Mouse (Mus musculus): ENCODE measurements around the gene Ccl5. TPM values are rescaled to one million over a fixed set of nuclear protein-coding genes. Genes with fewer than 3 reads are reported as not detected.
A peak's percentile ranks its signal among the peaks of the same experiment; 100 is the strongest.

The Ccl5 gene
- polyA plus RNA-seq, 1 experiment from 2014 or later: 0.64 TPM

GRCm38 (mm10) chr11:83540931-83541330, 10.6 kb upstream of the Ccl5 start:
- TF ChIP-seq CTCF (IDR thresholded peaks at IDR 0.05; ENCODE audit: low read depth): no peak
- Histone ChIP-seq H3K4me1 (ENCODE audit: insufficient read depth) (no peaks in the 10 kb centered on the region; the same call in 1 of the 2 replicates), H3K27ac (ENCODE audit: low read depth) (no peak overlapping the region), H3K4me3 (ENCODE audit: low read depth, low read length) (no peak overlapping the region), H3K4me2 (no peak overlapping the region), H3K9me3 (ENCODE audit: low read depth, low read length) (no peaks in the 10 kb centered on the region), H3K36me3 (ENCODE audit: insufficient read depth) (no peaks in the 10 kb centered on the region), H3K9ac (no peak overlapping the region), H3K27me3 (ENCODE audit: insufficient read depth, low read length) (no peaks in the 10 kb centered on the region)
- 87% methylated on average over 2 of the region's 2 CpGs for WGBS
- DNase-seq (no peak), ATAC-seq (ENCODE audit: insufficient read depth) (no peak)

- no peak for DNase-seq
- Histone ChIP-seq H3K4me1 (ENCODE audit: insufficient read depth) (no peaks in the 10 kb centered on the region), H3K4me2 (no peak overlapping the region), H3K9me3 (ENCODE audit: low read depth, low read length) (no peaks in the 10 kb centered on the region), H3K9ac (no peak overlapping the region), H3K36me3 (ENCODE audit: insufficient read depth) (no peaks in the 10 kb centered on the region), H3K27me3 (ENCODE audit: insufficient read depth, low read length) (no peaks in the 10 kb centered on the region), H3K4me3 (ENCODE audit: low read depth, low read length) (no peak overlapping the region), H3K27ac (ENCODE audit: low read depth) (no peak overlapping the region)
- 65% methylated on average over 3 of the region's 3 CpGs for WGBS
- no peak for ATAC-seq (ENCODE audit: insufficient read depth)
- TF ChIP-seq CTCF (IDR thresholded peaks at IDR 0.05; ENCODE audit: low read depth): no peak
Measured at GRCm38 (mm10) chr11:83538705-83539314, 8.5 kb upstream of the Ccl5 start.

DNA sequence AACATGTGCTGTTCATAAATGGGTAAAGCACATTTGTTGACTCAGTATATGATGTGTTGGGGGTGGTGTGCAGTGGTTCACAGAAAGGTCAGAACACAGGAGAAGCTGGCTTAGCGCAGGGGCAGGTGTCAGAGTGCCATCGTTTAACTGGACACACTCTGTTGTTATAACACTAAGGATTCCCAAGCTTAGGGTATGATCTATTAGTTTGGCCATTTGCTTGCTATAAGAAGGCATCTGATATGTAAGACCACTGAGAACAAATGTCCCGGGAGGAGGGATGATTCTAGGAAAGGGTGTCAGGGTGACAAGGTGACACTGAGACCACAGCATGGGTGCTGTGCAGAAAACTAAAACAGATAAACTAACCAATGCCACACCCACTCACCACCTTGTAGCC, 6.5 kb upstream of the Ccl5 start:
- Histone ChIP-seq H3K36me3 (ENCODE audit: insufficient read depth) (no peaks in the 10 kb centered on the region), H3K27me3 (ENCODE audit: insufficient read depth, low read length) (no peaks in the 10 kb centered on the region), H3K9ac (no peak overlapping the region), H3K4me2 (no peak overlapping the region), H3K27ac (ENCODE audit: low read depth) (no peak overlapping the region), H3K4me3 (ENCODE audit: low read depth, low read length) (no peak overlapping the region), H3K9me3 (ENCODE audit: low read depth, low read length) (no peaks in the 10 kb centered on the region), H3K4me1 (ENCODE audit: insufficient read depth) (no peaks in the 10 kb centered on the region)
- WGBS: 54% methylated on average over 3 of the region's 3 CpGs
- no peak for TF ChIP-seq CTCF (IDR thresholded peaks at IDR 0.05; ENCODE audit: low read depth)
- DNase-seq (no peak), ATAC-seq (ENCODE audit: insufficient read depth) (no peak)

GRCm38 (mm10) chr11:83534609-83535423, 4.5 kb upstream of the Ccl5 start:
- Histone ChIP-seq H3K4me3 (ENCODE audit: low read depth, low read length) (no peak overlapping the region), H3K4me1 (ENCODE audit: insufficient read depth) (no peaks in the 10 kb centered on the region), H3K27ac (ENCODE audit: low read depth) (peak overlapping the region; percentile 36), H3K9me3 (ENCODE audit: low read depth, low read length) (no peaks in the 10 kb centered on the region), H3K4me2 (peak overlapping the region; percentile 31), H3K27me3 (ENCODE audit: insufficient read depth, low read length) (no peaks in the 10 kb centered on the region), H3K36me3 (ENCODE audit: insufficient read depth) (no peaks in the 10 kb centered on the region), H3K9ac (no peak overlapping the region)
- DNase-seq (peak; percentile 93), ATAC-seq (ENCODE audit: insufficient read depth) (peak; percentile 91; the same call in 1 of the 2 replicates)
- 21% methylated on average over 13 of the region's 13 CpGs for WGBS
- no peak for TF ChIP-seq CTCF (IDR thresholded peaks at IDR 0.05; ENCODE audit: low read depth)

DNA sequence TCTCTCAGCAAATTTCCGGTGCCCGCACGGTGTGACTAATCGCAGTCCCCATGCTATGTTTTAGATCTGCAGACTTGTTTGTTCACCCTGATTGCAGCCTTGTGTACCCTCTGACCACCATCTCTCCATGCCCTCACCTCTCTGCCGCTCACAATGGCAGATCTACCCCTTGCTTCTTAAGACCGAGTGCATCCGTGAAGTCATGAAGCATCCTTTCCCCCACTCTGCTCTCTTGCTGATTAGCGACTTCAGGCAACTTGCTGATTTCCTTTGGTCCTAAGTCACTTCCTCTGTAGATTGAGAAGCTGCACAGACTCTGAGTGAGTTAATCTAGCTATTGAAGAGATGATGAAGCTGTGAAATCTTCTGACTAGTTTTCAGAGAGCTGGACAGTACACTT, 3.8 kb upstream of the Ccl5 start:
- WGBS: 76% methylated on average over 8 of the region's 8 CpGs
- H3K36me3 ChIP-seq (ENCODE audit: insufficient read depth): no peaks in the 10 kb centered on the region
- TF ChIP-seq CTCF (IDR thresholded peaks at IDR 0.05; ENCODE audit: low read depth): no peak
- peak; percentile 2 for DNase-seq
- no peaks in the 10 kb centered on the region for H3K27me3 ChIP-seq (ENCODE audit: insufficient read depth, low read length)
- peak overlapping the region; percentile 21; the same call in 1 of the 2 replicates for H3K27ac ChIP-seq (ENCODE audit: low read depth)
- no peak overlapping the region for H3K4me3 ChIP-seq (ENCODE audit: low read depth, low read length)
- no peaks in the 10 kb centered on the region for H3K4me1 ChIP-seq (ENCODE audit: insufficient read depth)
- no peaks in the 10 kb centered on the region for H3K9me3 ChIP-seq (ENCODE audit: low read depth, low read length)
- no peak overlapping the region for H3K9ac ChIP-seq
- ATAC-seq (ENCODE audit: insufficient read depth): no peak
- peak overlapping the region; percentile 31 for H3K4me2 ChIP-seq

DNA sequence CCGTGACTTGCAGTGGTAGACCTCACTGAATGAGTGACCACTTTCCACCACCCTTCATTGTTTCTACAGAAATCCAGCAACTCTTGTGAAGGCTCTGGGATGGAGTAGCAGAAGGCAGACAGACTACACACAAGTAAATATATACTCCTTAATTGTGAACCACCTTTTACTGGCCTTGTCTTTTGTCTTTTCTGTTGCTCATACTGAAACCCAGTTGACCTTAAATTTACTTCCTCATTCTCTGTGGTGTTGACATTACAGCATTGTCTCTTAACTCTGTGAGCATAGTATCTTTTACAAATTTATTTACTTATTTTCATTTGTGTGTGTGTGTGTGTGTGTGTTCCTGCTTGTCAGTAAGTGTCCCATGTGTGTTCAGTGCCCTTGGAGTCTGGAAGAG, 2.9 kb upstream of the Ccl5 start:
- H3K9me3 ChIP-seq (ENCODE audit: low read depth, low read length): no peaks in the 10 kb centered on the region
- no peak overlapping the region for H3K9ac ChIP-seq
- 79% methylated on average over 1 of the region's 1 CpGs for WGBS
- H3K36me3 ChIP-seq (ENCODE audit: insufficient read depth): no peaks in the 10 kb centered on the region
- H3K4me3 ChIP-seq (ENCODE audit: low read depth, low read length): no peak overlapping the region
- no peak overlapping the region for H3K27ac ChIP-seq (ENCODE audit: low read depth)
- TF ChIP-seq CTCF (IDR thresholded peaks at IDR 0.05; ENCODE audit: low read depth): no peak
- ATAC-seq (ENCODE audit: insufficient read depth) (no peak), DNase-seq (no peak)
- no peaks in the 10 kb centered on the region for H3K27me3 ChIP-seq (ENCODE audit: insufficient read depth, low read length)
- no peaks in the 10 kb centered on the region for H3K4me1 ChIP-seq (ENCODE audit: insufficient read depth)
- H3K4me2 ChIP-seq: no peak overlapping the region

DNA sequence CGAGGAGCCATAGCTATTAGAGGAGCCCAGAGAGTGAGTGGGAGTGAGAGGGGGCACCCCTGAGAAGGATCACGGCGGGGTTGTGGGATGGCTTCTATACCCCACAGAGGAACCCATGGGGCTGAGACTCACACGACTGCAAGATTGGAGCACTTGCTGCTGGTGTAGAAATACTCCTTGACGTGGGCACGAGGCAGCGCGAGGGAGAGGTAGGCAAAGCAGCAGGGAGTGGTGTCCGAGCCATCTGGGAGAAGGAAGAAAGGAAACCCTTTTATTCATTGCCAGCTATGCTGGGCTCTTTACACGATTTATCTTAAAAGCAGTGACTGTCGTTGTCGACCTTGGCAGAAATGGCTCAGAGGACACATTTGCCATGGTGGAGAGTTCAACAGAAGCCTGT, 1.3 kb downstream of the Ccl5 start:
- 69% methylated on average over 12 of the region's 12 CpGs for WGBS
- no peaks in the 10 kb centered on the region for H3K4me1 ChIP-seq (ENCODE audit: insufficient read depth)
- no peak overlapping the region for H3K4me2 ChIP-seq
- DNase-seq (no peak), ATAC-seq (ENCODE audit: insufficient read depth) (no peak)
- TF ChIP-seq CTCF (IDR thresholded peaks at IDR 0.05; ENCODE audit: low read depth): no peak
- no peak overlapping the region for H3K27ac ChIP-seq (ENCODE audit: low read depth)
- no peaks in the 10 kb centered on the region for H3K36me3 ChIP-seq (ENCODE audit: insufficient read depth)
- no peaks in the 10 kb centered on the region for H3K27me3 ChIP-seq (ENCODE audit: insufficient read depth, low read length)
- H3K9me3 ChIP-seq (ENCODE audit: low read depth, low read length): no peaks in the 10 kb centered on the region
- H3K9ac ChIP-seq: no peak overlapping the region
- no peak overlapping the region for H3K4me3 ChIP-seq (ENCODE audit: low read depth, low read length)

Measured in lung, embryonic 14.5 days (tissue).